Mouse (Mus musculus): ENCODE measurements around the gene Dhx32. TPM values are rescaled to one million over a fixed set of nuclear protein-coding genes. Genes with fewer than 3 reads are reported as not detected.

The Dhx32 gene
- total and polyA plus RNA-seq, 3 experiments, result 25.6 to 27.1 TPM; not detected in 1

Other genes with a start within 250 kb of the Dhx32 start
- not detected in 2 replicates for gene Tex36, start 180.6 kb downstream of the Dhx32 start, total RNA-seq (2012; rRNA removed)
- not detected for gene Tex36, start 180.6 kb downstream of the Dhx32 start, polyA plus RNA-seq (2012; ENCODE audit: insufficient read depth in 1 of 2, insufficient read length in 2 of 2, low read depth in 1 of 2, low replicate concordance in 2 of 2, missing spikeins in 1 of 2)
- gene Edrf1, start 145.2 kb downstream of the Dhx32 start, total RNA-seq (2012; rRNA removed), result 26.5 and 28.1 TPM in 2 replicates
- 100 to 1,000 TPM in 1 of 2 experiments, 10 to 100 TPM in 1; 17.8 to 104 TPM for gene Edrf1, start 145.2 kb downstream of the Dhx32 start, polyA plus RNA-seq (2012; ENCODE audit: insufficient read depth in 1 of 2, insufficient read length in 2 of 2, low read depth in 1 of 2, low replicate concordance in 2 of 2, missing spikeins in 1 of 2)
- gene Mmp21, start 102.7 kb downstream of the Dhx32 start, total RNA-seq (2012; rRNA removed), result not detected in 2 replicates
- not detected for gene Mmp21, start 102.7 kb downstream of the Dhx32 start, polyA plus RNA-seq (2012; ENCODE audit: insufficient read depth in 1 of 2, insufficient read length in 2 of 2, low read depth in 1 of 2, low replicate concordance in 2 of 2, missing spikeins in 1 of 2)
- gene Bccip, start 73.4 kb downstream of the Dhx32 start, total RNA-seq (2012; rRNA removed), result 86.2 and 91.0 TPM in 2 replicates
- gene Bccip, start 73.4 kb downstream of the Dhx32 start, polyA plus RNA-seq (2012; ENCODE audit: insufficient read depth in 1 of 2, insufficient read length in 2 of 2, low read depth in 1 of 2, low replicate concordance in 2 of 2, missing spikeins in 1 of 2), result 100 to 1,000 TPM in 1 of 2 experiments, not detected in 1; 150 TPM
- 12.3 and 17.5 TPM in 2 replicates for gene Uros, start 72.7 kb downstream of the Dhx32 start, total RNA-seq (2012; rRNA removed)
- gene Uros, start 72.7 kb downstream of the Dhx32 start, polyA plus RNA-seq (2012; ENCODE audit: insufficient read depth in 1 of 2, insufficient read length in 2 of 2, low read depth in 1 of 2, low replicate concordance in 2 of 2, missing spikeins in 1 of 2), result 10 to 100 TPM in 1 of 2 experiments, not detected in 1; 22.0 TPM
- gene Fank1, start 5.9 kb downstream of the Dhx32 start, total RNA-seq (2012; rRNA removed), result 0.88 and 1.8 TPM in 2 replicates
- gene Fank1, start 5.9 kb downstream of the Dhx32 start, polyA plus RNA-seq (2012; ENCODE audit: insufficient read depth in 1 of 2, insufficient read length in 2 of 2, low read depth in 1 of 2, low replicate concordance in 2 of 2, missing spikeins in 1 of 2), result under 1 TPM in 1 of 2 experiments, not detected in 1; 0.17 TPM

Measured in MEL (cell line).